ENCODE assay signal across 10 mouse cellular contexts in the genomic region with DNA sequence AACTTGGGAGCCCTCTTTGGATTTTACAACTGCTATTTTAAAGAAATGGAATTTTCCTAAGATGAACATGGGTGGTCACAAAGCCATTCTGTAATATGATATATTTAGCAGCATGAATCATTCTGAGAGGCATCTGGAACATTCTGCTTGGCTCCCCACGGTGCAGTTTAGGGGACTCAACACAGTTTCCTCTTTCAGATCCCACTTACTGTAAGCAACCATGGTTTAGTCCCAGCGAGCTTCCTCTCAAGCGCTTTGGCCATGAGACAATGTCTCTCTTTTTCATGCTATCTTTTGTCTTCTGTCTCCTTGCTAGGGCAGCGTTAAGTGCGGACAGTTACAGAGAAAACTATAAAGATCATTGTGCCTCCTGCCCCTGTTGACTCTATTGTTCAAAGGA.
DNase-seq lines count a peak whose midpoint lies in the region; ATAC-seq and TF ChIP-seq lines count a peak whose summit lies in the region.
"Had no signal": no experiment of that assay in that cellular context is flagged by ENCODE, and none has a peak within 500 bp of the region (broad histone marks: within the 10 kb centered on the region; RNA-seq: fewer than 3 reads in every experiment).

No protein-coding gene starts in this region.

- H3K4me2 ChIP-seq in kidney, embryonic 14.5 days (replicated peaks; ENCODE audit: low read depth, low read length) = no peak overlapping the region
- no peak overlapping the region for H3K4me2 ChIP-seq in intestine, embryonic 16.5 days (ENCODE audit: low read depth, low read length)
- H3K4me2 ChIP-seq: lung, embryonic 14.5 days had no signal

- TF ChIP-seq POLR2A in bone marrow macrophage, adult 2 months (IDR thresholded peaks at IDR 0.05; ENCODE audit: borderline replicate concordance, low read depth, low read length) = no peak

- H3K9me3 ChIP-seq in kidney, embryonic 14.5 days (ENCODE audit: control insufficient read depth, low read length) = no peaks in the 10 kb centered on the region
- H3K9me3 ChIP-seq in intestine, embryonic 16.5 days (ENCODE audit: control insufficient read depth, low read length) = no peaks in the 10 kb centered on the region

- TF ChIP-seq CTCF in bone marrow macrophage, adult 2 months (IDR thresholded peaks at IDR 0.05; ENCODE audit: low read depth, low read length) = no peak

- WGBS in kidney, embryonic 14.5 days = 80% methylated on average over 5 of the region's 5 CpGs
- WGBS in intestine, embryonic 16.5 days = 62% methylated on average over 5 of the region's 5 CpGs

- H3K27ac ChIP-seq in kidney, embryonic 14.5 days (ENCODE audit: low read depth, low read length) = no peak overlapping the region
- H3K27ac ChIP-seq in bone marrow macrophage, adult 2 months (ENCODE audit: insufficient read depth, low read depth, low read length) = peak overlapping the region; percentile 88
- no peak overlapping the region for H3K27ac ChIP-seq in intestine, embryonic 16.5 days (ENCODE audit: low read length)

- H3K4me3 ChIP-seq in kidney, embryonic 14.5 days (ENCODE audit: low read length) = no peak overlapping the region
- H3K4me3 ChIP-seq in bone marrow macrophage, adult 2 months (ENCODE audit: insufficient read depth, low read length) = no peak overlapping the region
- no peak overlapping the region for H3K4me3 ChIP-seq in intestine, embryonic 16.5 days (ENCODE audit: low read length)

- ATAC-seq in kidney, embryonic 14.5 days (ENCODE audit: low FRiP score, low TSS enrichment) = no peak
- ATAC-seq in frontal cortex, adult (ENCODE audit: low TSS enrichment) = peak; percentile 56
- ATAC-seq in intestine, embryonic 16.5 days = no peak
- ATAC-seq: Patski had no signal

- H3K27me3 ChIP-seq in kidney, embryonic 14.5 days (ENCODE audit: control insufficient read depth, insufficient read depth, low read length) = no peaks in the 10 kb centered on the region
- H3K27me3 ChIP-seq in intestine, embryonic 16.5 days (replicated peaks; ENCODE audit: control insufficient read depth, insufficient read depth, low read length) = no peaks in the 10 kb centered on the region
- H3K27me3 ChIP-seq: Patski had no signal

- no peaks in the 10 kb centered on the region for H3K4me1 ChIP-seq in kidney, embryonic 14.5 days (ENCODE audit: control insufficient read depth, insufficient read depth, low read length)
- peaks cover 19% of the 10 kb centered on the region for H3K4me1 ChIP-seq in bone marrow macrophage, adult 2 months (ENCODE audit: control insufficient read depth, insufficient read depth, low read length)
- no peaks in the 10 kb centered on the region for H3K4me1 ChIP-seq in intestine, embryonic 16.5 days (ENCODE audit: control insufficient read depth, insufficient read depth, low read length)

- H3K36me3 ChIP-seq in kidney, embryonic 14.5 days (ENCODE audit: control insufficient read depth, insufficient read depth, low read length) = no peaks in the 10 kb centered on the region
- H3K36me3 ChIP-seq in intestine, embryonic 16.5 days (ENCODE audit: control insufficient read depth, insufficient read depth, low read length) = no peaks in the 10 kb centered on the region

- no peak overlapping the region for H3K9ac ChIP-seq in kidney, embryonic 14.5 days (ENCODE audit: low read depth, low read length)
- no peak overlapping the region for H3K9ac ChIP-seq in intestine, embryonic 16.5 days (ENCODE audit: low read depth, low read length)
- H3K9ac ChIP-seq: lung, embryonic 14.5 days had no signal

- intact Hi-C loops in left cerebral cortex, postnatal 14 days (cut with DNase I) = loop anchor here (10.0 kb wide), 1 partner anchor 235 kb away; no protein-coding TSS in a partner anchor

- peak; percentile 2 for DNase-seq in kidney, adult 11 months
- peak; percentile 59 to 69 for DNase-seq in left cerebral cortex, postnatal 14 days (ENCODE audit: low spot score in 2 of 2)
- no peak for DNase-seq in adrenal gland, postnatal 14 days
- no peak for DNase-seq in thymus, postnatal 4 days
- DNase-seq: lung, embryonic 14.5 days had no signal

Comparison
In these comparisons a context has a peak if more than half of its experiments do, and no peak if none do; other contexts are left out.
1. DNase-seq: peak in kidney, adult 11 months (single experiment) and left cerebral cortex, postnatal 14 days (2 of 2); none in adrenal gland, postnatal 14 days (single experiment) and thymus, postnatal 4 days (single experiment).